Mouse (Mus musculus): ENCODE data around the gene Slc3a2. TPM values are rescaled to one million over a fixed set of nuclear protein-coding genes. Genes with fewer than 3 reads are reported as not detected.

The Slc3a2 gene
- polyA plus RNA-seq, 1 experiment from 2014 or later = 124 TPM

- no peaks in the 10 kb centered on the region for H3K9me3 ChIP-seq (replicated peaks)
- no peak overlapping the region; the same call in 1 of the 2 replicates for H3K4me3 ChIP-seq (replicated peaks)
- no peak overlapping the region for H3K27ac ChIP-seq (replicated peaks)
- WGBS (ENCODE audit: insufficient replicate concordance) = 87% methylated on average over 8 of the region's 8 CpGs
- no peak for ATAC-seq (ENCODE audit: insufficient read depth)
- peak overlapping the region; percentile 19; the same call in 1 of the 2 replicates for H3K4me2 ChIP-seq
- no peak overlapping the region for H3K9ac ChIP-seq
- peaks cover 68% of the 10 kb centered on the region for H3K36me3 ChIP-seq (replicated peaks)
- peaks cover 67% of the 10 kb centered on the region for H3K4me1 ChIP-seq (replicated peaks)
- no peaks in the 10 kb centered on the region for H3K27me3 ChIP-seq
These were observed 14.2 kb downstream of the Slc3a2 start for GRCm38 (mm10) chr19:8708954-8709353.

GRCm38 (mm10) chr19:8706930-8707329 is 16.2 kb downstream of the Slc3a2 start:
- Histone ChIP-seq H3K4me1 (replicated peaks) (peaks cover 58% of the 10 kb centered on the region), H3K9me3 (replicated peaks) (no peaks in the 10 kb centered on the region), H3K9ac (no peak overlapping the region), H3K36me3 (replicated peaks) (peaks cover 59% of the 10 kb centered on the region), H3K27ac (replicated peaks) (peak overlapping the region; percentile 39; the same call in 1 of the 2 replicates), H3K27me3 (no peaks in the 10 kb centered on the region), H3K4me3 (replicated peaks) (no peak overlapping the region), H3K4me2 (no peak overlapping the region)
- WGBS (ENCODE audit: insufficient replicate concordance) = 80% methylated on average over 7 of the region's 7 CpGs
- ATAC-seq (ENCODE audit: insufficient read depth) = peak; percentile 49; the same call in 1 of the 2 replicates

- peaks cover 52% of the 10 kb centered on the region for H3K36me3 ChIP-seq (replicated peaks)
- ATAC-seq (ENCODE audit: insufficient read depth) = no peak
- WGBS (ENCODE audit: insufficient replicate concordance) = 76% methylated on average over 7 of the region's 7 CpGs
- H3K9me3 ChIP-seq (replicated peaks) = no peaks in the 10 kb centered on the region
- peak overlapping the region; percentile 39; the same call in 1 of the 2 replicates for H3K27ac ChIP-seq (replicated peaks)
- H3K4me2 ChIP-seq = no peak overlapping the region
- no peak overlapping the region for H3K4me3 ChIP-seq (replicated peaks)
- H3K4me1 ChIP-seq (replicated peaks) = peaks cover 51% of the 10 kb centered on the region
- no peak overlapping the region for H3K9ac ChIP-seq
- H3K27me3 ChIP-seq = no peaks in the 10 kb centered on the region
These were observed 17.0 kb downstream of the Slc3a2 start for GRCm38 (mm10) chr19:8706132-8706667.

GRCm38 (mm10) chr19:8705026-8705708 is 18.0 kb downstream of the Slc3a2 start:
- H3K27ac ChIP-seq (replicated peaks) = peak overlapping the region; percentile 33

GRCm38 (mm10) chr19:8703571-8703970 is 19.6 kb downstream of the Slc3a2 start:
- no peak for ATAC-seq (ENCODE audit: insufficient read depth)
- H3K9me3 ChIP-seq (replicated peaks) = no peaks in the 10 kb centered on the region
- no peak overlapping the region for H3K4me2 ChIP-seq
- H3K27ac ChIP-seq (replicated peaks) = no peak overlapping the region
- WGBS (ENCODE audit: insufficient replicate concordance) = 65% methylated on average over 4 of the region's 4 CpGs
- H3K27me3 ChIP-seq = no peaks in the 10 kb centered on the region
- peaks cover 26% of the 10 kb centered on the region for H3K36me3 ChIP-seq (replicated peaks)
- H3K9ac ChIP-seq = no peak overlapping the region
- peaks cover 24% of the 10 kb centered on the region for H3K4me1 ChIP-seq (replicated peaks)
- H3K4me3 ChIP-seq (replicated peaks) = no peak overlapping the region

More at GRCm38 (mm10) chr19:8705026-8705708, 18.0 kb downstream of the Slc3a2 start:
- peaks cover 40% of the 10 kb centered on the region for H3K4me1 ChIP-seq (replicated peaks)
- no peaks in the 10 kb centered on the region for H3K9me3 ChIP-seq (replicated peaks)
- no peak overlapping the region for H3K4me2 ChIP-seq
- H3K27me3 ChIP-seq = no peaks in the 10 kb centered on the region
- peaks cover 42% of the 10 kb centered on the region for H3K36me3 ChIP-seq (replicated peaks)
- no peak overlapping the region for H3K4me3 ChIP-seq (replicated peaks)
- no peak for ATAC-seq (ENCODE audit: insufficient read depth)
- H3K9ac ChIP-seq = no peak overlapping the region
- 74% methylated on average over 6 of the region's 6 CpGs for WGBS (ENCODE audit: insufficient replicate concordance)

GRCm38 (mm10) chr19:8702458-8702857 is 20.7 kb downstream of the Slc3a2 start:
- ATAC-seq (ENCODE audit: insufficient read depth) = no peak
- WGBS (ENCODE audit: insufficient replicate concordance) = 35% methylated on average over 3 of the region's 3 CpGs
- no peak overlapping the region for H3K4me3 ChIP-seq (replicated peaks)

GRCm38 (mm10) chr19:8699652-8700051 is 23.5 kb downstream of the Slc3a2 start:
- no peaks in the 10 kb centered on the region for H3K36me3 ChIP-seq (replicated peaks)
- no peak overlapping the region for H3K4me3 ChIP-seq (replicated peaks)
- ATAC-seq (ENCODE audit: insufficient read depth) = no peak
- H3K27me3 ChIP-seq = no peaks in the 10 kb centered on the region
- no peak overlapping the region for H3K9ac ChIP-seq
- no peak overlapping the region for H3K4me2 ChIP-seq
- H3K9me3 ChIP-seq (replicated peaks) = no peaks in the 10 kb centered on the region
- H3K27ac ChIP-seq (replicated peaks) = no peak overlapping the region
- peaks cover 15% of the 10 kb centered on the region for H3K4me1 ChIP-seq (replicated peaks)
- 70% methylated on average over 9 of the region's 9 CpGs for WGBS (ENCODE audit: insufficient replicate concordance)

More at GRCm38 (mm10) chr19:8702458-8702857, 20.7 kb downstream of the Slc3a2 start:
- no peak overlapping the region for H3K4me2 ChIP-seq
- no peaks in the 10 kb centered on the region for H3K27me3 ChIP-seq
- no peak overlapping the region for H3K27ac ChIP-seq (replicated peaks)
- H3K36me3 ChIP-seq (replicated peaks) = peaks cover 14% of the 10 kb centered on the region
- H3K4me1 ChIP-seq (replicated peaks) = peaks cover 13% of the 10 kb centered on the region
- no peak overlapping the region for H3K9ac ChIP-seq
- no peaks in the 10 kb centered on the region for H3K9me3 ChIP-seq (replicated peaks)

GRCm38 (mm10) chr19:8695330-8695729 is 27.8 kb downstream of the Slc3a2 start:
- Histone ChIP-seq H3K27me3 (no peaks in the 10 kb centered on the region), H3K4me2 (peak overlapping the region; percentile 46; the same call in 1 of the 2 replicates), H3K9ac (no peak overlapping the region), H3K4me3 (replicated peaks) (no peak overlapping the region), H3K36me3 (replicated peaks) (no peaks in the 10 kb centered on the region), H3K4me1 (replicated peaks) (peaks cover 17% of the 10 kb centered on the region), H3K9me3 (replicated peaks) (no peaks in the 10 kb centered on the region), H3K27ac (replicated peaks) (no peak overlapping the region)
- whole genome bisulfite sequencing (ENCODE audit: insufficient replicate concordance) = 10% methylated on average over 6 of the region's 6 CpGs
- peak; percentile 84 for ATAC-seq (ENCODE audit: insufficient read depth)

- H3K4me3 ChIP-seq (replicated peaks) = no peak overlapping the region
- 67% methylated on average over 5 of the region's 5 CpGs for WGBS (ENCODE audit: insufficient replicate concordance)
- H3K9me3 ChIP-seq (replicated peaks) = no peaks in the 10 kb centered on the region
- no peak overlapping the region for H3K4me2 ChIP-seq
- H3K27ac ChIP-seq (replicated peaks) = no peak overlapping the region
- peaks cover 17% of the 10 kb centered on the region for H3K4me1 ChIP-seq (replicated peaks)
- no peak for ATAC-seq (ENCODE audit: insufficient read depth)
- H3K27me3 ChIP-seq = no peaks in the 10 kb centered on the region
- no peak overlapping the region for H3K9ac ChIP-seq
- H3K36me3 ChIP-seq (replicated peaks) = no peaks in the 10 kb centered on the region
These were observed 30.4 kb downstream of the Slc3a2 start for GRCm38 (mm10) chr19:8692740-8693139.

- H3K36me3 ChIP-seq (replicated peaks) = no peaks in the 10 kb centered on the region
- no peak overlapping the region for H3K9ac ChIP-seq
- no peak for ATAC-seq (ENCODE audit: insufficient read depth)
- no peak overlapping the region for H3K4me3 ChIP-seq (replicated peaks)
- 61% methylated on average over 9 of the region's 9 CpGs for WGBS (ENCODE audit: insufficient replicate concordance)
- H3K9me3 ChIP-seq (replicated peaks) = no peaks in the 10 kb centered on the region
- H3K4me2 ChIP-seq = no peak overlapping the region
- H3K4me1 ChIP-seq (replicated peaks) = peaks cover 17% of the 10 kb centered on the region
- H3K27ac ChIP-seq (replicated peaks) = no peak overlapping the region
- no peaks in the 10 kb centered on the region for H3K27me3 ChIP-seq
These were observed 31.2 kb downstream of the Slc3a2 start for GRCm38 (mm10) chr19:8691871-8692539.

- no peaks in the 10 kb centered on the region for H3K4me1 ChIP-seq (replicated peaks)
- no peak overlapping the region for H3K4me3 ChIP-seq (replicated peaks)
- H3K9me3 ChIP-seq (replicated peaks) = no peaks in the 10 kb centered on the region
- ATAC-seq (ENCODE audit: insufficient read depth) = no peak
- H3K27me3 ChIP-seq = no peaks in the 10 kb centered on the region
- 62% methylated on average over 2 of the region's 2 CpGs for WGBS (ENCODE audit: insufficient replicate concordance)
- no peak overlapping the region for H3K9ac ChIP-seq
- no peak overlapping the region for H3K27ac ChIP-seq (replicated peaks)
- H3K36me3 ChIP-seq (replicated peaks) = no peaks in the 10 kb centered on the region
- no peak overlapping the region for H3K4me2 ChIP-seq
These were observed 39.5 kb downstream of the Slc3a2 start for GRCm38 (mm10) chr19:8683627-8684026.

All from liver, embryonic 15.5 days (tissue).